Mouse (Mus musculus): ENCODE measurements at regions not wholly inside any gene's neighbourhood (a gene's known extent, or its start where the extent isn't known, plus 50 kb on each side); places are given as distances from the start of the nearest gene placed in this dataset.

DNA sequence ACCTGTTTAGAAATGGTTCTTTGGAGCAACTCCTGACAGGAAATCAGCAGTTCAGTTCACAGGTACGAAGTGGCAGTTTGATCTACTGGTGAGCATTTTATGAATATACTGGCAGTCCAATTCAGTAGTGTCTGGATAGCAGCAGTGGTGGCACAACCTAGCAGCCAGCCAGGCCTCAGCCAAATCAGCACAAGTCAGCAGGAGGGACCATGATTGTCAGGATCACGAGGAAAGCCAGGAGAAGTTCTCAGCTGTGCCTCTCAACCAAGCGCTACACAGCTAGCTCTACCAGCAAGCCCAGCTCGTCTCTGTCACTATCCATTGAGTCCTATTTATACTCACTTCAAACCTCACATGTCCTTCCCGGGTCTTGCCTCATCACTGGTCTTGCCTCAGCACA lies 89.3 kb upstream of the Npy start:
- no peak for TF ChIP-seq CTCF (IDR thresholded peaks at IDR 0.05; ENCODE audit: control insufficient read depth, insufficient read depth, insufficient read length)
- TF ChIP-seq CEBPB (IDR thresholded peaks at IDR 0.05; ENCODE audit: low read depth), result no peak

Measured in C2C12 (cell line).